Mouse (Mus musculus): ENCODE results near the gene Rasal3. TPM values are rescaled to one million over a fixed set of nuclear protein-coding genes. Genes with fewer than 3 reads are reported as not detected.

The Rasal3 gene
- polyA plus RNA-seq, 1 experiment from 2014 or later = 0.71 TPM

- H3K27ac ChIP-seq (replicated peaks) = no peak overlapping the region
These were observed 17.4 kb upstream of the Rasal3 start for GRCm38 (mm10) chr17:32420781-32421180.

GRCm38 (mm10) chr17:32419989-32420388 is 16.6 kb upstream of the Rasal3 start:
- no peak for ATAC-seq (ENCODE audit: low read depth)
- no peak overlapping the region for H3K9ac ChIP-seq
- 76% methylated on average over 2 of the region's 2 CpGs for WGBS

More at GRCm38 (mm10) chr17:32420781-32421180, 17.4 kb upstream of the Rasal3 start:
- Histone ChIP-seq H3K9ac (no peak overlapping the region), H3K9me3 (no peaks in the 10 kb centered on the region), H3K27me3 (peaks cover 11% of the 10 kb centered on the region), H3K4me1 (replicated peaks) (no peaks in the 10 kb centered on the region), H3K36me3 (no peaks in the 10 kb centered on the region), H3K4me3 (no peak overlapping the region), H3K4me2 (no peak overlapping the region)
- ATAC-seq (ENCODE audit: low read depth) = no peak
- 89% methylated on average over 8 of the region's 8 CpGs for WGBS

GRCm38 (mm10) chr17:32416771-32417170 is 13.4 kb upstream of the Rasal3 start:
- 96% methylated on average over 14 of the region's 14 CpGs for WGBS
- Histone ChIP-seq H3K9ac (no peak overlapping the region), H3K27ac (replicated peaks) (no peak overlapping the region)

More at GRCm38 (mm10) chr17:32419989-32420388, 16.6 kb upstream of the Rasal3 start:
- Histone ChIP-seq H3K4me2 (no peak overlapping the region), H3K4me1 (replicated peaks) (no peaks in the 10 kb centered on the region), H3K9me3 (no peaks in the 10 kb centered on the region), H3K36me3 (no peaks in the 10 kb centered on the region), H3K4me3 (no peak overlapping the region), H3K27me3 (peaks cover 18% of the 10 kb centered on the region), H3K27ac (replicated peaks) (no peak overlapping the region)

GRCm38 (mm10) chr17:32415417-32416020 is 12.1 kb upstream of the Rasal3 start:
- Histone ChIP-seq H3K27ac (replicated peaks) (no peak overlapping the region), H3K36me3 (no peaks in the 10 kb centered on the region), H3K27me3 (peaks cover 24% of the 10 kb centered on the region), H3K9ac (no peak overlapping the region), H3K4me1 (replicated peaks) (no peaks in the 10 kb centered on the region), H3K9me3 (no peaks in the 10 kb centered on the region), H3K4me3 (no peak overlapping the region), H3K4me2 (no peak overlapping the region)
- no peak for ATAC-seq (ENCODE audit: low read depth)
- 58% methylated on average over 24 of the region's 24 CpGs for WGBS

More at GRCm38 (mm10) chr17:32416771-32417170, 13.4 kb upstream of the Rasal3 start:
- no peak overlapping the region for H3K4me3 ChIP-seq
- H3K4me2 ChIP-seq = no peak overlapping the region
- ATAC-seq (ENCODE audit: low read depth) = no peak
- no peaks in the 10 kb centered on the region for H3K9me3 ChIP-seq
- no peaks in the 10 kb centered on the region for H3K36me3 ChIP-seq
- H3K27me3 ChIP-seq = peaks cover 24% of the 10 kb centered on the region
- no peaks in the 10 kb centered on the region for H3K4me1 ChIP-seq (replicated peaks)

- Histone ChIP-seq H3K27ac (replicated peaks) (no peak overlapping the region), H3K9me3 (no peaks in the 10 kb centered on the region), H3K4me3 (no peak overlapping the region), H3K9ac (no peak overlapping the region), H3K27me3 (peaks cover 23% of the 10 kb centered on the region), H3K36me3 (no peaks in the 10 kb centered on the region), H3K4me1 (replicated peaks) (no peaks in the 10 kb centered on the region), H3K4me2 (no peak overlapping the region)
- WGBS = 94% methylated on average over 6 of the region's 6 CpGs
- no peak for ATAC-seq (ENCODE audit: low read depth)
These were observed 8.5 kb upstream of the Rasal3 start for GRCm38 (mm10) chr17:32411898-32412297.

GRCm38 (mm10) chr17:32402779-32403157 is 615 bp downstream of the Rasal3 start:
- Histone ChIP-seq H3K4me3 (no peak overlapping the region), H3K27ac (replicated peaks) (no peak overlapping the region), H3K9ac (no peak overlapping the region), H3K9me3 (no peaks in the 10 kb centered on the region), H3K4me1 (replicated peaks) (no peaks in the 10 kb centered on the region), H3K27me3 (peaks cover 21% of the 10 kb centered on the region), H3K36me3 (no peaks in the 10 kb centered on the region), H3K4me2 (no peak overlapping the region)
- no peak for ATAC-seq (ENCODE audit: low read depth)
- WGBS = 84% methylated on average over 11 of the region's 11 CpGs

GRCm38 (mm10) chr17:32402011-32402778 is 1.2 kb downstream of the Rasal3 start:
- Histone ChIP-seq H3K4me3 (no peak overlapping the region), H3K4me2 (no peak overlapping the region), H3K9ac (no peak overlapping the region), H3K27ac (replicated peaks) (no peak overlapping the region), H3K27me3 (peaks cover 26% of the 10 kb centered on the region), H3K36me3 (no peaks in the 10 kb centered on the region), H3K4me1 (replicated peaks) (no peaks in the 10 kb centered on the region), H3K9me3 (no peaks in the 10 kb centered on the region)
- ATAC-seq (ENCODE audit: low read depth) = no peak
- 83% methylated on average over 9 of the region's 9 CpGs for WGBS

GRCm38 (mm10) chr17:32396266-32396665 is 7.1 kb downstream of the Rasal3 start:
- 0 out of 2 replicates have a peak overlapping the region, but pooled peaks have one; percentile 17 for H3K9ac ChIP-seq
- H3K4me3 ChIP-seq = peak overlapping the region; percentile 21
- H3K9me3 ChIP-seq = no peaks in the 10 kb centered on the region
- H3K36me3 ChIP-seq = no peaks in the 10 kb centered on the region
- 3% methylated on average over 37 of the region's 37 CpGs for WGBS
- no peak for ATAC-seq (ENCODE audit: low read depth)
- H3K4me2 ChIP-seq = peak overlapping the region; percentile 38
- H3K27ac ChIP-seq (replicated peaks) = no peak overlapping the region
- peaks cover 5% of the 10 kb centered on the region; the same call in 1 of the 2 replicates for H3K4me1 ChIP-seq (replicated peaks)
- H3K27me3 ChIP-seq = peaks cover 86% of the 10 kb centered on the region

GRCm38 (mm10) chr17:32393944-32394343 is 9.4 kb downstream of the Rasal3 start:
- H3K9ac ChIP-seq = no peak overlapping the region
- no peak overlapping the region for H3K4me2 ChIP-seq
- no peaks in the 10 kb centered on the region for H3K9me3 ChIP-seq
- no peak for ATAC-seq (ENCODE audit: low read depth)
- H3K27ac ChIP-seq (replicated peaks) = no peak overlapping the region
- 84% methylated on average over 10 of the region's 10 CpGs for WGBS
- H3K36me3 ChIP-seq = no peaks in the 10 kb centered on the region
- H3K4me1 ChIP-seq (replicated peaks) = peaks cover 5% of the 10 kb centered on the region; the same call in 1 of the 2 replicates
- peaks cover 90% of the 10 kb centered on the region for H3K27me3 ChIP-seq
- H3K4me3 ChIP-seq = no peak overlapping the region

- under 1% methylated on average over 25 of the region's 44 CpGs for WGBS
- Histone ChIP-seq H3K4me1 (replicated peaks) (peaks cover 21% of the 10 kb centered on the region), H3K27ac (replicated peaks) (peak within 1 kb of the TSS; percentile 85), H3K4me2 (peak within 1 kb of the TSS; percentile 95), H3K9me3 (no peaks in the 10 kb centered on the region), H3K36me3 (peaks cover 23% of the 10 kb centered on the region), H3K4me3 (peak within 1 kb of the TSS; percentile 84), H3K27me3 (peaks cover 42% of the 10 kb centered on the region), H3K9ac (peak within 1 kb of the TSS; percentile 94)
- ATAC-seq (ENCODE audit: low read depth) = peak; percentile 90
These were observed 14.2 kb downstream of the Rasal3 start, which contains the start of gene Wiz for GRCm38 (mm10) chr17:32389101-32389659. Wiz (minus strand) TSS chr17:32389439.

- peak overlapping the region; percentile 84 for H3K4me3 ChIP-seq
- WGBS = 1% methylated on average over 37 of the region's 39 CpGs
- peak overlapping the region; percentile 95 for H3K4me2 ChIP-seq
- peaks cover 36% of the 10 kb centered on the region for H3K27me3 ChIP-seq
- peaks cover 21% of the 10 kb centered on the region for H3K4me1 ChIP-seq (replicated peaks)
- H3K9me3 ChIP-seq = no peaks in the 10 kb centered on the region
- peak overlapping the region; percentile 94 for H3K9ac ChIP-seq
- H3K27ac ChIP-seq (replicated peaks) = peak overlapping the region; percentile 85
- peak; percentile 64 for ATAC-seq (ENCODE audit: low read depth)
- H3K36me3 ChIP-seq = peaks cover 29% of the 10 kb centered on the region
These were observed 14.8 kb downstream of the Rasal3 start for GRCm38 (mm10) chr17:32388370-32389100.

Data from neural tube, embryonic 13.5 days (tissue).